Mouse (Mus musculus): Measurements from ENCODE around the gene Olfr1290. TPM values are rescaled to one million over a fixed set of nuclear protein-coding genes. Genes with fewer than 3 reads are reported as not detected.

Olfr1290 gene
- total RNA-seq (2023) = not detected

DNA sequence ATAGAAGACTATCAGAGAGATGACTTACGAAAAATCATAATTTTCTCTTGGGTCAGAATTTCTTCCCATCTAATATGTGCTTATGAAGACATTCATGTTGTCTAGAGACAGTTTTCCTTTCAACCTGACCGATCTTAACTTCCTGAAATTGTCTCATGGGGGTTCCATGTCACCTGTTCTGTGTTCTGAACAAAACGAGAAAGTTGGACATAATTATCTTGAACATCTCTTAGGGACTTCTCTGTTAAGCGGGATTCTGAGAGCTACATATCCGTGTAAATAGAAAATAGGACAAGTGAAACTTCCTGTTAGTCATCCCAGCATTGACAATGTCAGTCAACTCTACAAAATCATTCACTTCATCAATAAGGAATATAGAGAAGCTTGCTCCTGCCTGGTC, at the start of gene Olfr1290:
TSS of gene Olfr1290 (minus strand) at position 101 of the 400 bp plus-strand sequence.

DNA sequence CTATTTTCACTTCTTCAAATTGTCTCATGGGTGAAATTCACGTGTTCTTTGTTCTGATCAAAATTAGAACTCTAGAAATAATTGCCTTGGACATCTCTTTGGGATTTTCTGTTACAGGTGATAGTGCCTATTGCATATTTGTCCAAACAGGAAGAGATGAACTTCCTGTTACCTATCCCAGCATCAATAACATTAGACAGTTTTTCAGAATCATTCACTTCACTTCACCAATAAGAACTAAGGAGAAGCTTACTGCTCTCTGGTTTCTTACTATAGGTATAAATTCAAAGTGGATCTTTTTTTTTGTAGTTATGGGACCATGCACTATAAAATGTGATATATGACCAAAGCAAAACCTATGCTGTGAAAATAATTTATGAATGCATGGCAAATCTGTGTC, 46.6 kb upstream of the Olfr1290 start, which contains the start of gene Olfr1294:
TSS of gene Olfr1294 (minus strand) at position 101 of the 400 bp plus-strand sequence.

DNA sequence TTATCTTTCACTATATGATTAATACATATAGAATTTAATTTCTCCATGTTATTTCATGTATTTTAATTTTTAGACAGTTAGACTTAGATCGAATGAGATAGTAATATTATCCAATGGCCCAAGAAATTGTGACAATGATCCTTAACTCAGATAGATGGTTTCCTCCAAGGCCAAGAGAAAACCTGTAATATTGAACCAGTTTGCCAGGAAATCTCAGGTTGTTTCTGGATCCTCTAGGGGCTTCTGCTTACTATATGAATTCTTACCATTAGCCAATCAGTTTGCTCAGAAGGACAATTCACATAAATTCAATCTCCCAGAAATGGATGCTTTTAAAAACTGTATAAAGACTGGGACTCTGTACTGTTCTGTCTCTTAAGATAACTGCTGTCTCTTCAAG, 31.3 kb upstream of the Olfr1290 start, which contains the start of gene Olfr1293-ps:
TSS of gene Olfr1293-ps (plus strand) at position 301 of the 400 bp plus-strand sequence.

DNA sequence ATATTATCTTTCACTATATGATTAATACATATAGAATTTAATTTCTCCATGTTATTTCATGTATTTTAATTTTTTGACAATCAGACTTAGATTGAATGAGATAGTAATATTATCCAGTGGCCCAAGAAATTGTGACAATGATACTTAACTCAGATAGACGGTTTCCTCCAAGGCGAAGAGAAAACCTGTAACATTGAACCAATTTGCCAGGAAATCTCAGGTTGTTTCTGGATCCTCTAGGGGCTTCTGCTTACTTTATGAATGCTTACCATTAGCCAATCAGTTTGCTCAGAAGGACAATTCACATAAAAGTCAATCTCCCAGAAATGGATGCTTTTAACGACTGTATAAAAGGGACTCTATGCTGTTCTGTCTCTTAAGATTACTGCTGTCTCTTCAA, 3.3 kb upstream of the Olfr1290 start, which contains the start of gene Olfr1291-ps1:
TSS of gene Olfr1291-ps1 (plus strand) at position 301 of the 400 bp plus-strand sequence.

DNA sequence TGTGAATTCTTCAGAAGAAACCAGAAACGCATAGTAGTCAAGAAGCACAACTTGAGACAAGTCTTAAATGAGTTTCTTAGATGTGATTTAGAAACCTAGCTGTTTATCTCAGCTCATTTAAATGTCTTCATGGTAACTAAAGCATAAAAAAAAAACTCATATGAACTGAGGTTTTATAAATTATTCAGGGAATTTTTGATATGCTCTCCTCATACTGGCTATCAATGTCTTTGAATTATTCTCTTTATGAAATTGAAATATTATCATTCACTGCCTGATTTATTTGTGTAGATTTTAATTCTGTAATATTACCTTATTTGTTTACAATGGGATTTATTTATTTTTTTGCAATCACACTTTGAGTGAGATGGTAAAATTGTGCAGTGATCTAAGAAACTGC, 13.1 kb downstream of the Olfr1290 start, which contains the start of gene Olfr1289:
TSS of gene Olfr1289 (plus strand) at position 301 of the 400 bp plus-strand sequence.

DNA sequence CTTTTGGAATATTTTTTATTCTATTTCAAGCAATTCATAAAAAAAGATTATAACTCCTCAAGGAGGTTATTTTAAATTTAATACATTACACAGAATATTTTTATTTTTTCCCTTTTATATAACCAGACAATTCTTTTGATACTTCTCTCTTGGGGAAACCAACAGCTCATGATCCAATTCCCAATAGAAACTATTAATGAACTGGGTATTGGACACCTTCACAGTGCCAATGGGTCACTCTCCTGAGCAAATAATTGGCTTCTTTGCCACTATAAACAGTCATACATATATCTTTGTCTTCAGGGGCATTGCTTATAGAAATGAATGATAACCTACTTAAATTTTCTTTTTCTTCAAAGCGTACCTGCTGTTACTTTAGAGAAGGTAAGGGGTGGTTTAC, 19.8 kb downstream of the Olfr1290 start, which contains the start of gene Olfr1288:
TSS of gene Olfr1288 (plus strand) at position 301 of the 400 bp plus-strand sequence.

DNA sequence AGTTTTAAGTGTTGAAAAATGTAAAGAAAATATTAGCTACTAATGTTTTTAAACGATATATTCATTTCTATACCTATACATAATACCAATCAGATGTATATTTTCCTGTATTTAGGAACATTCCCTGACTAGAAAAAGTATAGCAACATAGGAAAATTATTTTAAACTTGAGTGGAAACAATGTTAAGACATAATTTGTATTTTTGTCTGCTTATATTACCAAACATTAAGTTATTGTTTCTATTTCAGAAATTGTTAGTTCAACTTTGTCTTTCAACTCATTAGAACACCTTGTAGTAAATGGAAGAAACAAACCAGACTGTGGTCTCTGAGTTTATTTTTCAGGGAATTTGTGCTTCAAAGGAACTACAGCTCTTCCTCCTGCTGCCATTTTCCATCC, 44.8 kb downstream of the Olfr1290 start, which contains the start of gene Olfr1287:
TSS of gene Olfr1287 (plus strand) at position 301 of the 400 bp plus-strand sequence.

Other genes starting within 250 kb of the Olfr1290 start
- not detected for gene Olfr1276, start 239.3 kb downstream of the Olfr1290 start, total RNA-seq (2023)
- not detected for gene Olfr1277, start 219.7 kb downstream of the Olfr1290 start, total RNA-seq (2023)
- gene Olfr1278, start 203.7 kb downstream of the Olfr1290 start, total RNA-seq (2023) = not detected
- gene Olfr1279, start 193.2 kb downstream of the Olfr1290 start, total RNA-seq (2023) = not detected
- not detected for gene Olfr1280, start 179.8 kb downstream of the Olfr1290 start, total RNA-seq (2023)
- gene Olfr1281, start 167.3 kb downstream of the Olfr1290 start, total RNA-seq (2023) = not detected
- not detected for gene Olfr1282, start 157.8 kb downstream of the Olfr1290 start, total RNA-seq (2023)
- gene Olfr1283, start 127.0 kb downstream of the Olfr1290 start, total RNA-seq (2023) = not detected
- gene Olfr1284, start 118.3 kb downstream of the Olfr1290 start, total RNA-seq (2023) = not detected
- not detected for gene Olfr1286, start 70.7 kb downstream of the Olfr1290 start, total RNA-seq (2023)
- not detected for gene Olfr1287, start 44.7 kb downstream of the Olfr1290 start, total RNA-seq (2023)
- not detected for gene Olfr1288, start 19.7 kb downstream of the Olfr1290 start, total RNA-seq (2023)
- gene Olfr1289, start 13.0 kb downstream of the Olfr1290 start, total RNA-seq (2023) = not detected
- not detected for gene Olfr1291-ps1, start 3.4 kb upstream of the Olfr1290 start, total RNA-seq (2023)
- gene Olfr1293-ps, start 31.4 kb upstream of the Olfr1290 start, total RNA-seq (2023) = not detected
- not detected for gene Olfr1294, start 46.5 kb upstream of the Olfr1290 start, total RNA-seq (2023)
- not detected for gene Olfr1295, start 75.9 kb upstream of the Olfr1290 start, total RNA-seq (2023)
- not detected for gene Olfr1297, start 132.7 kb upstream of the Olfr1290 start, total RNA-seq (2023)
- gene Olfr1298, start 155.4 kb upstream of the Olfr1290 start, total RNA-seq (2023) = not detected
- gene Olfr1299, start 167.6 kb upstream of the Olfr1290 start, total RNA-seq (2023) = not detected

Measured in monocyte, adult 59 days (primary cell).